Mouse (Mus musculus) stomach, postnatal 0 days (tissue): ENCODE measurements around the gene Gm16223. TPM values are rescaled to one million over a fixed set of nuclear protein-coding genes. Genes with fewer than 3 reads are reported as not detected.

Experiments used
- ATAC-seq: fragments of 200-750 bp; cut with Nextera tagmentation; 2 replicates; pipeline ENCODE4 v1.8.0; 2017; ENCODE audit not compliant: low FRiP score, low TSS enrichment
- DNase-seq: peaks from one replicate; pipeline ENCODE4 v3.0.0-alpha.2; 2016; ENCODE audit warnings: low spot score
- H3K27ac ChIP-seq: fragments of 300-500 bp; sonication (generic); replicated peaks from 2 replicates; pipeline ENCODE4 v1.5.1; 2014; ENCODE audit warnings: mild to moderate bottlenecking, control low read depth
- H3K27me3 ChIP-seq: fragments of 300-500 bp; sonication (generic); 2 replicates; pipeline ENCODE4 v1.6.1; 2014; ENCODE audit warnings: low read length; ENCODE audit not compliant: control insufficient read depth, insufficient read depth
- H3K36me3 ChIP-seq: fragments of 300-500 bp; sonication (generic); 2 replicates; pipeline ENCODE4 v1.6.1; 2014; ENCODE audit warnings: low read length, mixed read lengths; ENCODE audit not compliant: control insufficient read depth, insufficient read depth
- H3K4me1 ChIP-seq: fragments of 300-500 bp; sonication (generic); replicated peaks from 2 replicates; pipeline ENCODE4 v1.6.1; 2014; ENCODE audit warnings: antibody characterized with exemption; ENCODE audit not compliant: control insufficient read depth, insufficient read depth
- H3K4me2 ChIP-seq: fragments of 300-500 bp; sonication (generic); replicated peaks from 2 replicates; pipeline ENCODE4 v1.6.1; 2014; ENCODE audit warnings: low read depth, mild to moderate bottlenecking, control low read depth, moderate library complexity
- H3K4me3 ChIP-seq: fragments of 300-500 bp; sonication (generic); 2 replicates; pipeline ENCODE4 v1.5.1; 2014; ENCODE audit warnings: low read depth, low read length, control low read depth
- H3K9ac ChIP-seq: fragments of 300-500 bp; sonication (generic); 2 replicates; pipeline ENCODE4 v1.6.1; 2014; ENCODE audit warnings: mild to moderate bottlenecking, low read length, control low read depth, mixed read lengths
- H3K9me3 ChIP-seq: fragments of 300-500 bp; sonication (generic); 2 replicates; pipeline ENCODE4 v1.6.1; 2016; ENCODE audit warnings: low read length; ENCODE audit not compliant: control insufficient read depth
- CTCF ChIP-seq: IDR thresholded peaks from 2 replicates; pipeline ENCODE4 v1.5.1; 2016; ENCODE audit warnings: antibody characterized with exemption, low read depth, mild to moderate bottlenecking, moderate library complexity
- EP300 ChIP-seq: optimal IDR thresholded peaks from 2 replicates; pipeline ENCODE3; 2016; ENCODE audit warnings: antibody characterized with exemption
- WGBS: fragments of 180-500 bp; shearing (Covaris S2); extraction: QIAGEN DNeasy Blood & Tissue Kit; methylation state at CpG from one replicate; pipeline ENCODE4 v1.1.7; 2014; 5-methylcytosine and 5-hydroxymethylcytosine counted together
- polyA plus RNA-seq: library from polyadenylated mRNA; unstranded; fragments of >200 nt; fragmentation: Nextera tagmentation; extraction: Ambion mirVana; gene quantifications from 2 replicates; pipeline ENCODE4 v1.2.1, GENCODE M21; 2015

The Gm16223 gene
- polyA plus RNA-seq, 1 experiment from 2014 or later: not detected

DNA sequence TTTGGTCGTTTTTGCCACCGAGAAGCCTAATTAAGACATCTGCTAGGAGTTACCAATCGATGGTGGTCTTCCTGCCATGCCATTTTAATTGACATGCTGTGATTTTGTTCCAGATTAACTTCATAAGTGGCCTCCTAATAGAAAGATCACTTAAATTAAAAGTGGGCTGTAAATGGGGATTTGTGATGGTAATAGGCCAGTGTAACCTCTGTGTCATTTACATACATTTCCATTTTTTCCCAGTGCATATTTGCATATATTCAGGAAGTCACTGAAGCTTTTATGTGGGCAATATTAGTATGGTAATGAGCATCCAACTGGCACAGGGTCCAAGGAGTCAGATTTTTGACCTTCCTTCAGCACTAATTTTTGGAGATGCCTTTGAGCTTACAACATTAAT is 130.7 kb downstream of the Gm16223 start:
- no peaks in the 10 kb centered on the region for H3K27me3 ChIP-seq
- H3K27ac ChIP-seq: no peak overlapping the region
- WGBS: 79% methylated on average over 3 of the region's 3 CpGs

DNA sequence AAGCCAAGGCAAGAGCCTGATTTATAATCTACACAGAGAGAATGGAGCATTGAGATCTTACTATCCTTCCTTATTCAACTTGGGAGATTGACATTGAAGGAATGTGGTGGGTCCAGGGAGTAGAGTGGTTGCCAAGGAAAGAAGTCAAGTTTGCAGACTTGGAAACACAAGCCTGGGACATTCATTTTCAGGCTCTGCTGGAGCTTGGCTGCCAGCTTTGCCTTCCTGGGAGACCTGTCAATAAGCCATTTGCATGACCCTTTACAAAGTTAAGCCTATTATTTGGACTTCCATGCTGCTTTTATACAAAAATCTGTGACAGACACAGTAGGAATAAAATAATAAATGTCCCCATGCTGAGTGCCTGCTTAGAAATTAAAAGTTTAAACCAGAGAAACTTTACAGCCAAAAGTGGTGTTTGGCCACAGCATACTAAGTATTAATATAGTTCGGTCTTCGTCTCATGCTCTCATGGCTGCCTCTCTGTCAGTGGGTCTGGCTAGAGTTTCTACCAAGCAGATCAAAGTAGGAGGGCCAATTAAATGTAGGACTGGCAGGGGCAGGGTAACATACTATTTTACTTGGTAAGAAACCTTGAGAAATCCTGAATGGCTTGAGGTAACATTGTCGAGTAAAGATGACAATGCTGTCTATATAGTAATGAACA is 139.8 kb downstream of the Gm16223 start:
- H3K4me3 ChIP-seq: no peak overlapping the region
- no peak overlapping the region for H3K27ac ChIP-seq
- ATAC-seq (no peak), DNase-seq (no peak)
- no peaks in the 10 kb centered on the region for H3K36me3 ChIP-seq
- no peak overlapping the region for H3K9ac ChIP-seq
- no peak overlapping the region for H3K4me2 ChIP-seq
- WGBS: 81% methylated on average over 3 of the region's 3 CpGs
- no peaks in the 10 kb centered on the region for H3K9me3 ChIP-seq
- no peaks in the 10 kb centered on the region for H3K4me1 ChIP-seq
- TF ChIP-seq EP300 (no peak), CTCF (no peak)
- no peaks in the 10 kb centered on the region for H3K27me3 ChIP-seq

More for the DNA sequence above, 130.7 kb downstream of the Gm16223 start:
- Histone ChIP-seq H3K36me3 (no peaks in the 10 kb centered on the region), H3K9ac (no peak overlapping the region), H3K4me2 (no peak overlapping the region), H3K4me1 (no peaks in the 10 kb centered on the region), H3K9me3 (no peaks in the 10 kb centered on the region), H3K4me3 (no peak overlapping the region)
- DNase-seq: no peak
- no peak for ATAC-seq
- TF ChIP-seq EP300 (no peak), CTCF (no peak)

DNA sequence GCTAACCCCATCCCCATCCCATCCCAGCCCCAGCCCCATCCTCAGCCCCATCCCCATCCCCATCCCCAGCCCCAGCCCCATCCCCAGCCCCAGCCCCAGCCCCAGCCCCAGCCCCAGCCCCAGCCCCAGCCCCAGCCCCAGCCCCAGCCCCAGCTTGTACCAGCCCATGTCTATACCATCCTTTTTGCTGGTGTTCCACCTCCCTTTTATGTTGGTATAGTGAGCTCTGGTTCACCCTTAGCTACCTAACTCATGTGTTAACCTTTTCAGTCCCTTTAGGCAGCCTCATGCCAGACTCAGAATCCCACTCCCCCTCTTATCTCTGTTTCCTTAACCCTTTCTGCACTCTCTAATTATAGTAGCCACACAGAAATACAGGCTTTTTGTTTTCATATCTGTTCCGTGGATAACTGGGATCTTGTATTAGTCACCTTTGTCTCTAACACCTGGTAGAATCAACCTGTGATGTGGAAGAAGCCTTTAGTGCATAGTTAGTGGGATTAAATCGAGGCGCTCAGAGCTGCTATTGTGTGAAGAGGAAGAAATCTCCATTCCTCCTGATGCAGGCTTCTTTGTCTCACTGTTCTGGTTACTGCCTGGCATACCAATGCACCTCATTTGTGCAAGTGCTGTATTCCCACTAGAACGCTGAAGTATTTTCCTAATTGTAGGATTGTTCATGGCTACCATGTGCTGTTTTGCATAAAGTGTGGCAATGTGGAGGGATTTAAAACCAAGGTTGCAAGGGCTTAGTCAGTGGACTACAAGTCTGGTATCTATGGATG is 144.0 kb downstream of the Gm16223 start:
- no peaks in the 10 kb centered on the region for H3K4me1 ChIP-seq
- no peak overlapping the region for H3K4me3 ChIP-seq
- DNase-seq: no peak
- no peaks in the 10 kb centered on the region for H3K27me3 ChIP-seq
- H3K9me3 ChIP-seq: no peaks in the 10 kb centered on the region
- no peaks in the 10 kb centered on the region for H3K36me3 ChIP-seq
- 61% methylated on average over 4 of the region's 4 CpGs for WGBS
- no peak overlapping the region for H3K9ac ChIP-seq
- H3K27ac ChIP-seq: no peak overlapping the region
- no peak overlapping the region for H3K4me2 ChIP-seq
- no peak for ATAC-seq
- TF ChIP-seq CTCF (no peak), EP300 (no peak)

- Histone ChIP-seq H3K4me1 (no peaks in the 10 kb centered on the region), H3K9ac (no peak overlapping the region), H3K27ac (no peak overlapping the region), H3K4me3 (no peak overlapping the region), H3K4me2 (no peak overlapping the region), H3K9me3 (no peaks in the 10 kb centered on the region), H3K27me3 (no peaks in the 10 kb centered on the region), H3K36me3 (no peaks in the 10 kb centered on the region)
- TF ChIP-seq CTCF (no peak), EP300 (no peak)
- ATAC-seq (no peak), DNase-seq (no peak)
- 73% methylated on average over 4 of the region's 4 CpGs for WGBS
Observed at GRCm38 (mm10) chr5:42212353-42212752, 144.6 kb downstream of the Gm16223 start.

- no peaks in the 10 kb centered on the region for H3K36me3 ChIP-seq
- no peaks in the 10 kb centered on the region for H3K4me1 ChIP-seq
- H3K4me2 ChIP-seq: no peak overlapping the region
- TF ChIP-seq EP300 (no peak), CTCF (no peak)
- H3K9me3 ChIP-seq: no peaks in the 10 kb centered on the region
- no peak overlapping the region for H3K27ac ChIP-seq
- ATAC-seq (no peak), DNase-seq (no peak)
- H3K9ac ChIP-seq: no peak overlapping the region
- H3K4me3 ChIP-seq: no peak overlapping the region
- WGBS: 81% methylated on average over 1 of the region's 1 CpGs
- no peaks in the 10 kb centered on the region for H3K27me3 ChIP-seq
Observed at GRCm38 (mm10) chr5:42224840-42225239, 157.1 kb downstream of the Gm16223 start.

- Histone ChIP-seq H3K27ac (no peak overlapping the region), H3K4me2 (no peak overlapping the region), H3K9ac (no peak overlapping the region), H3K36me3 (no peaks in the 10 kb centered on the region), H3K9me3 (no peaks in the 10 kb centered on the region), H3K4me1 (no peaks in the 10 kb centered on the region), H3K4me3 (no peak overlapping the region), H3K27me3 (no peaks in the 10 kb centered on the region)
- no peak for DNase-seq
- 60% methylated on average over 2 of the region's 2 CpGs for WGBS
- ATAC-seq: no peak
- TF ChIP-seq EP300 (no peak), CTCF (no peak)
Observed at GRCm38 (mm10) chr5:42228631-42229030, 160.9 kb downstream of the Gm16223 start.
